Mouse (Mus musculus) intestine, embryonic 15.5 days (tissue): Measurements from ENCODE around the gene Hivep3. TPM values are rescaled to one million over a fixed set of nuclear protein-coding genes. Genes with fewer than 3 reads are reported as not detected.
A peak's percentile ranks its signal among the peaks of the same experiment; 100 is the strongest.

Source experiments
- ATAC-seq: fragments of 200-750 bp; cut with Nextera tagmentation; 2 replicates; pipeline ENCODE4 v1.8.0; 2017; ENCODE audit warnings: moderate TSS enrichment, moderate library complexity
- H3K27ac ChIP-seq: fragments of 300-500 bp; sonication (generic); 2 replicates; pipeline ENCODE4 v1.5.1; 2015; ENCODE audit warnings: mild to moderate bottlenecking, inconsistent platforms
- H3K27me3 ChIP-seq: fragments of 300-500 bp; sonication (generic); replicated peaks from 2 replicates; pipeline ENCODE4 v1.6.1; 2015; ENCODE audit warnings: inconsistent platforms
- H3K36me3 ChIP-seq: fragments of 300-500 bp; sonication (generic); 2 replicates; pipeline ENCODE4 v1.6.1; 2015; ENCODE audit warnings: inconsistent platforms
- H3K4me1 ChIP-seq: fragments of 300-500 bp; sonication (generic); replicated peaks from 2 replicates; pipeline ENCODE4 v1.6.1; 2015; ENCODE audit warnings: inconsistent platforms
- H3K4me2 ChIP-seq: fragments of 300-500 bp; sonication (generic); replicated peaks from 2 replicates; pipeline ENCODE4 v1.6.1; 2015; ENCODE audit warnings: mild to moderate bottlenecking, inconsistent platforms
- H3K4me3 ChIP-seq: fragments of 300-500 bp; sonication (generic); replicated peaks from 2 replicates; pipeline ENCODE4 v1.5.1; 2015; ENCODE audit warnings: inconsistent platforms
- H3K9ac ChIP-seq: fragments of 300-500 bp; sonication (generic); 2 replicates; pipeline ENCODE4 v1.6.1; 2015; ENCODE audit warnings: inconsistent platforms
- H3K9me3 ChIP-seq: fragments of 300-500 bp; sonication (generic); 2 replicates; pipeline ENCODE4 v1.6.1; 2016; ENCODE audit warnings: inconsistent platforms
- WGBS: fragments of 180-500 bp; shearing (Covaris S2); methylation state at CpG from one replicate; pipeline ENCODE4 v1.1.7; 2015; 5-methylcytosine and 5-hydroxymethylcytosine counted together
- polyA plus RNA-seq: library from polyadenylated mRNA; unstranded; fragments of >200 nt; fragmentation: Nextera tagmentation; extraction: Ambion mirVana; gene quantifications from 2 replicates; pipeline ENCODE4 v1.2.1, GENCODE M21; 2015

Gene Hivep3
- polyA plus RNA-seq, 1 experiment from 2014 or later: 5.0 TPM

DNA sequence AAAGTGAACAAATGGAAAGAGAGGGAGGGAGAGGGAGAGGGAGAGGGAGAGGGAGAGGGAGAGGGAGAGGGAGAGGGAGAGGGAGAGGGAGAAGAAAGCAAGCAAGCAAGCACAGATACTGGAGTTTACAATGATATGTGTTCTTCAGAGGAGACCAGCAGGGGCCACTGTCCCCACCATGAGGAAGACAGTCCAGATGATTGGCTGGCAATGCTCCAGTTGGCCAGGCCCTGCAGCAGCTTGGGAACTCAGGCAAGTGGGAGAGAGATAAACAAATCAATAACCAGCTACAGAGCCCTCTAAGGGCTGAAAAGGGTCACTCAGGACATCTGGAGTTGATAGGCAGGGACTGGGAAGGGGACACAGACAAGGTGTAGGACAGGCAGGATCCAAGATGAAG lies 169.7 kb downstream of the Hivep3 start:
- peak; percentile 47 for ATAC-seq
- Histone ChIP-seq H3K9ac (no peak overlapping the region), H3K4me2 (no peak overlapping the region), H3K27ac (no peak overlapping the region), H3K4me3 (no peak overlapping the region), H3K27me3 (no peaks in the 10 kb centered on the region), H3K4me1 (no peaks in the 10 kb centered on the region), H3K36me3 (no peaks in the 10 kb centered on the region), H3K9me3 (no peaks in the 10 kb centered on the region)

DNA sequence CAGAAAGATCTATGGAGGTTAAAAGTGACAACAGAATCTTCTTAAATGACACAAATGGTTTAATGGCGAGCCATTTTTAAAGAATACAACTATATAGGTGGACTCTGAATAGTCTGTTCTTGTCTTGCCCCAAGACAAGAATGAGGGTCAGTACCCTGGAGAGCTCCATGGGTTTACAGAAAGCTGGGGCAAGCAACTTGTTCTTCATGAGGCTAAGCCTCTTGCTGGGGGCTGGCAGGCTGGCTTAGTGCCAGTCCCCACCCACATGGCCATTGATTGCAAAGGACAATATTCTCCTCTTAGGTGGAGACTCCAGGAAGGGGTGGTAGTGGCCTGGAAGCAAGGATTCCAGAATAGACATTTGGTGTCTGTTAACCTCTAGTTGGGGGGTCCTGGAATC lies 170.2 kb downstream of the Hivep3 start:
- no peaks in the 10 kb centered on the region for H3K36me3 ChIP-seq
- no peak overlapping the region for H3K9ac ChIP-seq
- H3K27me3 ChIP-seq: no peaks in the 10 kb centered on the region
- 26% methylated on average over 1 of the region's 1 CpGs for WGBS
- H3K9me3 ChIP-seq: no peaks in the 10 kb centered on the region
- H3K27ac ChIP-seq: no peak overlapping the region
- H3K4me3 ChIP-seq: no peak overlapping the region
- H3K4me2 ChIP-seq: no peak overlapping the region
- no peaks in the 10 kb centered on the region for H3K4me1 ChIP-seq
- ATAC-seq: no peak

DNA sequence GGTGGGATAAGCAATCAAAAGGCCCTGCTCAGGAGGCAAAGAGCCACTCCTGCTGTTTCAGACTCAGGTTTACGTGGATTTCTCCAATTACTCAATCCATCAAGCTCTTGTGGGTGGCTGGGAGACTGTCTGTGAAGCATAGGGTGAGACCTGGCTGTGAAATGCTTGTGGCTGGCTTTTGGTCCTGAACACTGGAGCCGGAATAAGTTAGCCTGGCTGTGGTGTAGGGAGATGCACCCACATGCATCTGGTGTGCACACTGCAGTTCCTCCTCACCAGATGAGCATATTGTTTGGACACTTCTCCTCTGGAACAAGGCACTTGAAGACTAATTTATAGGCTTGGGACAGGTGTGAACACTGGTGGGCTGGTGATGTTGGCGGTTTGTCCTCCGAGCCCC lies 170.7 kb downstream of the Hivep3 start:
- WGBS: 84% methylated on average over 4 of the region's 4 CpGs
- Histone ChIP-seq H3K36me3 (no peaks in the 10 kb centered on the region), H3K4me3 (no peak overlapping the region), H3K9me3 (no peaks in the 10 kb centered on the region), H3K4me1 (no peaks in the 10 kb centered on the region), H3K9ac (no peak overlapping the region), H3K27me3 (no peaks in the 10 kb centered on the region), H3K27ac (no peak overlapping the region), H3K4me2 (no peak overlapping the region)
- no peak for ATAC-seq

DNA sequence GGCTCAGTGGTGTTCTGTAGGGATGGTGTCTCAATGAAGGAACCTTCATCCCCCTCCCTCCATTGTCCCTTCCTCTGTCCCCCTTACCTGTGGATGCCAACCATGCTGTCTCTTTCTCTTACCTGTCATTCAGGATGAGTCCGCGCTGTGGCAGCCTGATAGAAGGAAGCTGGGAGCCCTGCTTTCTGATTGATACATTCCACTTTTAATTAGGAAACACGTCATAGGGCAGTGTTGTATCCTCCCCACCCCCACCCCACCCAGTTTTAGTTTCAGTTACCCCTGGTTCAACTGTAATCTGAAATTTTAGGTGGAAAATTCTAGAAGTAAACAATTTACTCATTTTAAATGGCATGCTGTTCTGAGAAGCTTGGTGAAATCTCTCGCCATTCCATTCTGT lies 173.5 kb downstream of the Hivep3 start:
- H3K4me2 ChIP-seq: no peak overlapping the region
- no peak overlapping the region for H3K4me3 ChIP-seq
- H3K9ac ChIP-seq: no peak overlapping the region
- ATAC-seq: no peak
- 85% methylated on average over 4 of the region's 4 CpGs for WGBS
- no peaks in the 10 kb centered on the region for H3K36me3 ChIP-seq
- H3K27ac ChIP-seq: no peak overlapping the region
- H3K27me3 ChIP-seq: no peaks in the 10 kb centered on the region
- no peaks in the 10 kb centered on the region for H3K9me3 ChIP-seq
- no peaks in the 10 kb centered on the region for H3K4me1 ChIP-seq

DNA sequence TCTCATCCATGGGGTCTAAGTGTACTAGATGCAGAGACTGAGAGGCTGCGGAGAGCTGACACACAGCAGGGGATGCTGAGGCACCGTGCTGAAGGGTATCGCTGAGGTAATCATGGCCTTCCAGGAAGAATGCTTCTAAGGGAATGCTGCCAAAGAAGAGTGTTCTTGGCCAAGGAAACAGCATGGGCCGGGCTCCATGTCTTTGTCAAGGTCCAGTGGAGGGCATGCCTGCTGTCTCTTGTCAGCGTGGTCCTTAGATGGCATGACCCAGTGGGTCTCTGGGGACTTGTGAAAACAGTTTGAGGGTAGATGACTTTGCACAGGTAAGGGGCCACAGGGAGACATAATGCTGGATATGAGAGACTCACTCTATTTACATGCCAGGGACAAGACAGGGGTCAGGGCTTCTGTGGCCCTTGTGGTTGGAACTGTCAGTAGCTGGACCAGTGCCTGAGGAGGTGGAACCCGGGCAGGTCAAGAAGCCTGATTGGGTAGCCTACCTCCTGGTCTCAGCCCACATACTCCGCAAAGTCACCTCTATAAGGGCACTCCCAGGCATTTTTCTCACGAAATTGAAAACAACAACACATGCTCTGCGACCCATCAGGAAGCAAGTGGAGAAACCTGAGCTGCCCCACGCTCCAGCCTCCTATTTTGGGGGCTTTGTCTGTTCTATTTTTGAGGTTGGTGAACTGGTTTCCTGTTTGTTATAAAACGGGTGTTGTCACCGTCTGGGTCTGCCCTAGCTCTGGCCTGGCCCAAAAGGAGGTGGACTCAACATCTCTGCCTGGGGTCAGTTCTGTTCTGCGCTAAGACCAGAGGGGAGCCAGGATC lies 177.7 kb downstream of the Hivep3 start:
- Histone ChIP-seq H3K4me1 (no peaks in the 10 kb centered on the region), H3K4me3 (no peak overlapping the region), H3K27me3 (no peaks in the 10 kb centered on the region), H3K9ac (no peak overlapping the region), H3K4me2 (no peak overlapping the region), H3K36me3 (no peaks in the 10 kb centered on the region), H3K9me3 (no peaks in the 10 kb centered on the region), H3K27ac (no peak overlapping the region)
- WGBS: 72% methylated on average over 13 of the region's 13 CpGs
- ATAC-seq: no peak

DNA sequence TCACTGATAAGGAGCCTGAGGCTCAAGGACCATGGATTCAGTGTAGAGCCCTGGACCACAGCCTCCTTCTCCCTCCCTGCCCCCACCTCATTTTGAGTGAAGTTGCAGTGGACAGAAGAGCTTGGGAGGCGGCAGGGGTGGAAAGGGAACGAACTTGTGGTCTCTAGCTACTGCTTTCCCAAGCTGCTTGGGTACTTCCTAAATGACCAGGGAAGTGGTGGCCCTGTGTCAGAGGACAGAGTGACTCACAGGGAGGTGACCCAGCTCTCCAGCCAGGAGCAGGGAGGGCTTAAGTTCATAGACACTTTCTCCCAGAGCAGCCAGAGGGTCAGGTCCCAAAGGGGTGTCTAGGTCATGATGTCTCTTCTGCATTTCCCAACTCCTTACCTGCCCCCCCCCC lies 178.6 kb downstream of the Hivep3 start:
- H3K9me3 ChIP-seq: no peaks in the 10 kb centered on the region
- no peaks in the 10 kb centered on the region for H3K36me3 ChIP-seq
- no peaks in the 10 kb centered on the region for H3K4me1 ChIP-seq
- H3K27ac ChIP-seq: no peak overlapping the region
- no peak overlapping the region for H3K9ac ChIP-seq
- WGBS: 60% methylated on average over 2 of the region's 2 CpGs
- no peak for ATAC-seq
- H3K4me3 ChIP-seq: no peak overlapping the region
- H3K27me3 ChIP-seq: no peaks in the 10 kb centered on the region
- H3K4me2 ChIP-seq: no peak overlapping the region

DNA sequence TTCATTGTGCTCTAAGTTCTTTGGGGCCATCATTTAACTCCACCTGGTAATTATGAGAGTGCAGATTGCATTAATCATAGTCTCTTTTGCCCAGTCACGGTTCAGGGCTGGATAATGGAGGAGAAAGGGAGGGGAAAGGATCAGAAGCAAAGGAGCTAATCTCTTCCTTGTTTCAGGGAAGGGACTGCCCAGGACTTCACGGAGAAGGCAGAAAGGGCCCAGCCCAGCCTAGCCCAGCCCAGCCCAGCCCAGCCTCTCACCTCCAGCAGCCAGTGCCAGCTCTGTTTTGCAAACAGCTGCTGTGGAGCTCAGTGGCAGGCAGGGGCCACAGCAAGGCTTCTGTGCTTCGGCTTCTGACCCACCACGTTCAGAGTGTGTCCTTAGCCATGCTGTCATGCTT lies 180.6 kb downstream of the Hivep3 start:
- Histone ChIP-seq H3K4me1 (no peaks in the 10 kb centered on the region), H3K4me3 (no peak overlapping the region), H3K9ac (no peak overlapping the region), H3K9me3 (no peaks in the 10 kb centered on the region), H3K27me3 (no peaks in the 10 kb centered on the region), H3K27ac (no peak overlapping the region), H3K4me2 (no peak overlapping the region), H3K36me3 (no peaks in the 10 kb centered on the region)
- WGBS: 26% methylated on average over 4 of the region's 4 CpGs
- ATAC-seq: peak; percentile 90

DNA sequence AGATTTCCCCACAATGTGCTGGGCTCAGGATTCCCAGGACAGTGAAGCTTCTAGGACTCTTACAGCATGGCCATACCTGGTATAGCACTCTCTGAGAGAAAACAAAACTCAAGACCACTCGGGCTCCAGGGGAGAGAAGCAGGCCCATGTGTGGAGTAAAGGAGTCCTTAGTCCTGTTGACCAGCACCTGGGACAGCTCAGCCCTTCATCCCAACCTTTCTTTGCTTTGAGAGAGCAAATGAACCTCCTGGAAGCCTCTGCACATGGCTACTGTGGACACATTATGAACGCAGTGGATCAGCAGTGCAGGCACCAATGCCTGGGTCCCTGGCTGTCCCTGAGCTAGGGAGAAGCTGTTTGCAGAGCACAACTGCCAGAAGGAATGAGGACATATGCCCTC lies 181.5 kb downstream of the Hivep3 start:
- H3K9me3 ChIP-seq: no peaks in the 10 kb centered on the region
- no peak overlapping the region for H3K4me3 ChIP-seq
- H3K4me1 ChIP-seq: no peaks in the 10 kb centered on the region
- no peak for ATAC-seq
- no peak overlapping the region for H3K9ac ChIP-seq
- no peak overlapping the region for H3K27ac ChIP-seq
- no peak overlapping the region for H3K4me2 ChIP-seq
- WGBS: 65% methylated on average over 2 of the region's 2 CpGs
- no peaks in the 10 kb centered on the region for H3K27me3 ChIP-seq
- H3K36me3 ChIP-seq: no peaks in the 10 kb centered on the region

DNA sequence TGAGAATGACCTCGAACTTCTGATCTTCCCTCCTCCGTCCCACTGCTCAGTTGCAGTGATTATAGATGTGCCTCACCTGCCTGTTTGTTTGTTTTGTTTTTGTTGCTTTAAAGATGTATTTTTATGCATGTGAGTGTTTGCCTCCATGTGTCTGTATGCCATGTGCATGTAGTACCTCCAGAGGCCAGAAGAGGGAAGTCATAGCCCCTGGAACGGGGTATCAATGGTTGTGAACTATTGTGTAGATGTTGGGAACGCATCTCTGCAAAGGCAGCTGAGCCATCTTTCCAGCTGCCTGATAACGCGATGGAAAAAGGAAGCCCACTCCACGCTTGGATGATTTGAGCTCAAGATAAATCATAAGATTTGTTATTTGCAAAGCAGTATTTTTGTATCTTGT lies 183.9 kb downstream of the Hivep3 start:
- Histone ChIP-seq H3K9ac (no peak overlapping the region), H3K9me3 (no peaks in the 10 kb centered on the region), H3K36me3 (no peaks in the 10 kb centered on the region), H3K4me3 (no peak overlapping the region), H3K27me3 (no peaks in the 10 kb centered on the region), H3K27ac (no peak overlapping the region), H3K4me2 (no peak overlapping the region), H3K4me1 (no peaks in the 10 kb centered on the region)
- WGBS: 75% methylated on average over 7 of the region's 7 CpGs
- no peak for ATAC-seq

DNA sequence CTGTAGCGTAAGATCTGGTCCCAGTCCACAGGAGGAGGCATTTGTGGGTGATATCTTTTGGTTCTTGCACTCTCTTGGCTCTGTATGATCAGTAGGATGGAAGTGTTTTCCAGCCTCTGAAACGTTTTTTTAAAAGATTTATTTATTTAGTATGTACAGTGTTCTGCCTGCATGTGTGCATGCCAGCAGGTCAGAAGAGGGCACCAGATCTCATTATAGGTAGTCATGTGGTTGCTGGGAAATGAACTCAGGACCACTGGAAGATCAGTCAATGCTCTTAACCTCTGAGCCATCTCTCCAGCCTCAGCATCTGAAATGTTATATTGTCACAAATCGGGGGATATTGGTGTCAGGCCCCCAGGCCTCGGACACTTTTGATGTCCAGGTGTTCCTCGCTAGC lies 185.8 kb downstream of the Hivep3 start:
- H3K9me3 ChIP-seq: no peaks in the 10 kb centered on the region
- no peak overlapping the region for H3K9ac ChIP-seq
- no peaks in the 10 kb centered on the region for H3K27me3 ChIP-seq
- H3K36me3 ChIP-seq: no peaks in the 10 kb centered on the region
- H3K4me3 ChIP-seq: no peak overlapping the region
- no peaks in the 10 kb centered on the region for H3K4me1 ChIP-seq
- WGBS: 76% methylated on average over 5 of the region's 5 CpGs
- H3K27ac ChIP-seq: no peak overlapping the region
- no peak for ATAC-seq
- no peak overlapping the region for H3K4me2 ChIP-seq

DNA sequence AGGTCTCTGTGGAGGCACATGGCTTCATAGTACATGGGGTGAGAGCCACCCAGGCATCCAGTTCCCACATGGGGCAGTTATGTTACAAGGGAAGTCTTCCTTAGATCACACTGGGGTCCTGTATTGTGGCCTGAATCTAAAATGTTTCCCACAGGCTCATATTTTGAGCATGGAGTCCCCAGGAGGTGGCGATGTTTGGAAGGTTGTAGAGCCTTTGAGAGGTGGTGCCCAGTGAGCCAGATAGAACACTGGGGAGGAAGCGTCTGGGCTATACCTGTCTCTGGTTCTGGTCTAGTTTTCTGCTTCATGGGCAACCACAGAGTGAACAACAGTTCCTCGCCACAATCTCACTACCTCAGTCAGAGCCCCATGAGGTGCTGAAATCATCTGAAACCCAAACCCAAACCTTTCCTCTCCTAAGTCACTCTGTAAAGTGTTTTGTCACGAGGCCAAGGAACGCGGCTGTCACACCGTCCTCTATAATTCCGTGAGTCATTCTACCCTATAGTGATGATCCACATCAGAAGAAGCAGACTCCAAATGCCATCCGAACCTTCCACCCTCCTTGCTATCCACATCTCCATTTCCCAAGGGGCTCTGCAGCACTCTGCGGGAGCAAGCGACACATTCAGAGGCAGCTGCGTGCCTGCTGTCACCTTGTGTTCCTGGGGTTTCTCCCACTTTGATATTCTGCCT lies 187.6 kb downstream of the Hivep3 start:
- 87% methylated on average over 12 of the region's 12 CpGs for whole genome bisulfite sequencing
- Histone ChIP-seq H3K4me2 (no peak overlapping the region), H3K36me3 (no peaks in the 10 kb centered on the region), H3K9ac (no peak overlapping the region), H3K4me1 (no peaks in the 10 kb centered on the region), H3K27me3 (no peaks in the 10 kb centered on the region), H3K9me3 (no peaks in the 10 kb centered on the region), H3K27ac (no peak overlapping the region), H3K4me3 (no peak overlapping the region)
- ATAC-seq: no peak

DNA sequence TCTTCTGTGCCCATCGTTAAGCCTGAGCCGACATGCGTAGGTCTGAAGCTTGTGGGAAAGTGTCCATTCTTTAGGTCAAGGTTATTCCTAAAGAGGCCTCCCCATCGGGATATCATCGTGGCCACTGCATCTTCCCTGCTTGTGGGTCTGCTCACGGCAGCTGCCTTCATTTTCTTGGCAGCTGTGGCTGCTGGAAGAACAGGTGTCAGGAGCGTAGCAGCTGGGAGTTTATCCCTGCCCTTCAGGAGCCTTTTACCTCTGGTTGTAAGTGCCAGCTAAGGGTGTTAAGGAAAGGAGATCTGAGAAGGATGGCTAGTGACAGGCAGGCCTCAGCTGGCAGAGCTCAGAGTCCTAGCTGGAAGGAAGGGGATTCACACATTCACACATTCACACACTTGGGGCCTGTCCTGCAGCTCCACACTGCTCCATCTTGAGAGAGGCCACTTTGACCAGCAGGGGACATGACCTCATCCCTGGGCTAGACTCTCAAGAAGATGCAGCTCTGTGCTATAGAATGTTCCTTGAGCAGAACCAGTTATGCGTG lies 188.2 kb downstream of the Hivep3 start:
- Histone ChIP-seq H3K4me2 (no peak overlapping the region), H3K4me3 (no peak overlapping the region), H3K9me3 (no peaks in the 10 kb centered on the region), H3K27ac (no peak overlapping the region), H3K9ac (no peak overlapping the region), H3K4me1 (no peaks in the 10 kb centered on the region), H3K36me3 (no peaks in the 10 kb centered on the region), H3K27me3 (no peaks in the 10 kb centered on the region)
- WGBS: 76% methylated on average over 8 of the region's 8 CpGs
- ATAC-seq: no peak

DNA sequence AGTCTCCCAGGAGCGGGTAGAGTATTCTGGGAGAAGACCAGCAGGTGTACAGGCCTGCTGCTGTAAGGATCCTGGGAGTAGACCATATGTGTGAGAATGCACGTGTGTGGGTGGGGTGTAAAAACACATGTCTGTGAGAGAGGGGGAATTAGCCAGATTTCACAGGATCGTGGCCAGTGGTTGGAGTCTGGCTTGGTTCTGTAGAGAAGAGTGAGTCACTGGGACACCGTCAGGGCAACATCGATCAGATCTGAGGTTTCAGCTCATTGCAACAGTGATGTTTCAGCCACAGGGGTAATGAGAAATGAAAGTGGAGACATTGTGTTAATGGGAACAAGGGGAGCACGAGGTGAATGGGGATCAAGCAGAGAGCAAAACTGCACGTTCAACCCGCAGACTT lies 189.4 kb downstream of the Hivep3 start:
- Histone ChIP-seq H3K36me3 (no peaks in the 10 kb centered on the region), H3K27me3 (no peaks in the 10 kb centered on the region), H3K4me1 (no peaks in the 10 kb centered on the region), H3K27ac (no peak overlapping the region), H3K9me3 (no peaks in the 10 kb centered on the region), H3K4me3 (no peak overlapping the region), H3K9ac (no peak overlapping the region), H3K4me2 (no peak overlapping the region)
- ATAC-seq: no peak
- WGBS: 89% methylated on average over 8 of the region's 8 CpGs
